Mouse (Mus musculus): ENCODE results near the gene Cdkn1c. TPM values are rescaled to one million over a fixed set of nuclear protein-coding genes. Genes with fewer than 3 reads are reported as not detected.

Gene Cdkn1c
- polyA plus RNA-seq (2021) = 0.06 TPM

DNA sequence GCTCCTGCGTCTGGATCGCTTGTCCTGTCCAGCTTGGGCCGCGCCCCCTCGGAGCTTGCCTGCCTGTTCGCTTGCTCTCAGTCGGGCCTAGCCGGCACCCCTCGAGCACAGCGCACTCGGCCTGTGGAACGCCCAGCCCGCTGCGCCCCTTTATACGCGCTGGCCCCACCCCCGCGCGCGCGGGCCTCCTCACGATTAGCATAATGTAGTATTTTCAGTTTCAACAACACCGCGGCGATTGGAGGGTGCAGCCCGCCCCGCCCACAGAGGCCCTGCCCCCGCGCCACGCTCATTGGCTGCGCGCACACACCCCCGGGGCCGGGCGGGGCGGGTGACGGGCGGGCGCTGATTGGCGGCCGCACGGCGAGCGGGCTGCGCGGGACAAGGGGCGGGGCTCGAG is at the start of gene Cdkn1c:
Cdkn1c (minus strand) TSS at position 177 of the 400 bp plus-strand sequence.
- ChIA-PET CTCF (interaction anchor here (0.9 kb wide), 1 partner anchor 9 kb away, joined by 3 read pairs; no protein-coding TSS in a partner anchor), POLR2A (no interaction called here)
- DNase-seq (ENCODE audit: low read depth, low spot score) (no peak), ATAC-seq (no peak)
- in situ Hi-C loops (cut with MboI; ENCODE audit: low pct_unique_long_range_greater_than_20kb) = loop anchor here (25.0 kb wide), 1 partner anchor 474 kb away; no protein-coding TSS in a partner anchor
- H3K27me3 ChIP-seq = no peaks in the 10 kb centered on the region
- TF ChIP-seq CTCF (IDR thresholded peaks at IDR 0.05) = no peak

DNA sequence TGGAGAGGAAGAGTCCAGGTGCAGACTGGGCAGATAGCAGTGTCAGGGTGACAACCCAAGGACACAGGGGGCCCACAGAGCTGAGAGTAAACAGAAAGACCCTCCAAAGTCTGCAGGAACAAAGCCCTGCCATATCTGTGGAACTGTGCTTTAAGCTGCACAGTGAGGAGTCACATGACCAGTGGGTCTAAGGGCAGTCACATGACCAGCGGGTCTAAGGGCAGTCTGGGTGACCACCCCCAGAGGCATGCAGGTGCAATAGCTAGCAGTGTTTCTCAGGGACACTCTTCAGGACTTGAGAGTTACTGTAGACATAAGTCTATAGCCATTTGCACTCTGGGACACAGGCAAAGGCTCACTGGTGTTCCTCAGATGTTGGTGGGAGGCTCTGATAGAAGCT is 48.7 kb upstream of the Cdkn1c start:
- no peak for TF ChIP-seq CTCF (IDR thresholded peaks at IDR 0.05)
- ATAC-seq = no peak
- in situ Hi-C loops (cut with MboI; ENCODE audit: low pct_unique_long_range_greater_than_20kb) = no loop called here
- H3K27me3 ChIP-seq = no peaks in the 10 kb centered on the region
- DNase-seq (ENCODE audit: low read depth, low spot score) = no peak
- ChIA-PET POLR2A (no interaction called here), CTCF (interaction anchor here (2.6 kb wide), 1 partner anchor 43 kb away, joined by 6 read pairs; no protein-coding TSS in a partner anchor)

DNA sequence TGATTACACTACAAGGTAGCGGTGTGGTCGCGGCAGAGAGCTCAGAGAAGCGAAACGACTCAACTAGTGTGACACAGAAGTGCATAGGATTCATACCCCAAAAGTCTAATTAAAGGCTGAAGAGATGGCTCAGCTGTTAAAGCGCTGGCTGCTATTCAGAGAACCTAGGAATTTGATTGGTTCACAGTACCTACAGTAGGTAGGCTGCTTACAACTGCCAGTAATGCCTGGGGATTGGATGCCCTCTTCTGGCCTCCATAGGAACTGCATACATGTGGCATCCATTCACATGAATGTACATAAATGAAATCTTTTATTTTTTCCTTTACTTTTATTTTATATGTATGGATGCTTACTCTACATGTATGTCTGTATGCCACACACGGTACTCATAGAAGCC is 45.8 kb upstream of the Cdkn1c start:
- TF ChIP-seq CTCF (IDR thresholded peaks at IDR 0.05) = peak; percentile 86
- ATAC-seq = no peak
- DNase-seq (ENCODE audit: low read depth, low spot score) = no peak
- ChIA-PET CTCF (interaction anchor here (1.1 to 1.8 kb wide), 5 partner anchors 12 to 355 kb away, joined by 3 to 10 read pairs (median 4); no protein-coding TSS in a partner anchor), POLR2A (no interaction called here)
- H3K27me3 ChIP-seq = peaks cover 9% of the 10 kb centered on the region
- in situ Hi-C loops (cut with MboI; ENCODE audit: low pct_unique_long_range_greater_than_20kb) = no loop called here

DNA sequence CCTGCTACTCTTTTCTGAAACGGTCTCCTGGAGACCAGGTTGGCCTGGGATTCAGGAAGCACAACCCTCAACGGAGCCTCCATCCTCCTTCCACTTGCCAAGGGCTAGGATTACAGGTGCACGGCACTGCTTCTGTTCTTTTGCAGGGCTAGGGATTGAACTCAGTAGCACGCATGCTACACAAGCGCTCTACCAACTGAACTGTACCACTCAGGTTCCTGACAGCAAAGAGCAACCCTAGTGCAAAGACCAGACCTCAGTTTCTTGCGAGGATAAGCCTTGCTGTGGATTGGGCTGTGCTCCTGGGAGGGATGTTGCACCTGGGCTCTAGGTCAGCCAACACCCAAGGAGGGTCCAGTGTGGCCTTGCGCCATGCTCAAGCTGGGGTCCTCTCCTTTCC is 45.4 kb upstream of the Cdkn1c start:
- CTCF ChIA-PET = interaction anchor here (0.9 to 1.8 kb wide), 6 partner anchors 12 to 358 kb away, joined by 3 to 10 read pairs (median 4); no protein-coding TSS in a partner anchor
- peaks cover 11% of the 10 kb centered on the region for H3K27me3 ChIP-seq
- DNase-seq (ENCODE audit: low read depth, low spot score) = no peak
- TF ChIP-seq CTCF (IDR thresholded peaks at IDR 0.05) = no peak
- ATAC-seq = no peak
- POLR2A ChIA-PET = no interaction called here
- in situ Hi-C loops (cut with MboI; ENCODE audit: low pct_unique_long_range_greater_than_20kb) = no loop called here

DNA sequence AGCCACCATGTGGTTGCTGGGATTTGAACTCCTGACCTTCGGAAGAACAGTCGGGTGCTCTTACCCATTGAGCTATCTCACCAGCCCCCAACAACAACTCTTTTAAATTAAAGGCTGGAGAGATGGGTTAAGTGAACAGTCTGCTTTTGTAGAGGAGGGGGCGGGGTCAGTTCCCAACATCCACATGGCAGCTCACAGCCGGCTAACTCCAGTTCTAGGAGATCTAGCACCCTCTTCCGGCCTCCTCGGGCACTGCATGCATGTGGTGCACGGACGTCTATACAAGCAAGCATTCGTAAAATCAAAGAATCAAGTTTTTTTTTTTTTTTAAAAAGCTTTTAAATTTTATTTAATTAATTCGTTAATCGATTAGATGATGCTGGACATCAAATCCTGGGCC is 45.0 kb upstream of the Cdkn1c start:
- ATAC-seq = no peak
- ChIA-PET CTCF (interaction anchor here (0.7 to 1.8 kb wide), 8 partner anchors 10 to 357 kb away, joined by 3 to 10 read pairs (median 4); no protein-coding TSS in a partner anchor), POLR2A (no interaction called here)
- in situ Hi-C loops (cut with MboI; ENCODE audit: low pct_unique_long_range_greater_than_20kb) = no loop called here
- no peak for DNase-seq (ENCODE audit: low read depth, low spot score)
- TF ChIP-seq CTCF (IDR thresholded peaks at IDR 0.05) = no peak
- peaks cover 11% of the 10 kb centered on the region for H3K27me3 ChIP-seq

DNA sequence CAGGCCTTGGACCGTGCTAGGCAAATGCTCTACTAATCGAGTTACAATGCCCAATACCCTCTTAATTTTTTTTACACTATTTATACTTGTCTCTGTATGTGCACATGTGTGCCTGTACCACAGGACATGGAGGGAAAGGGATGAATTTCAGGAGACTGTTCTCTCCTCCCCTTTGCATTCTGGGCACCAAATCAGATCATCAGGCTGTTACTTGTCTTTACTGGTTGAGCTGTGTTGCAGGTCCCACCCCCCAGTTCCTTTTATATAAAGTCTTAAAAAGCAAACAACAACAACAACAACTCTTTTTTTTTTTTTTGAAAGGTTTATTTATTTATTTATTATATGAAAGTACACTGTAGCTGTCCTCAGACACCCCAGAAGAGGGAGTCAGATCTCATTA is 44.6 kb upstream of the Cdkn1c start:
- POLR2A ChIA-PET = no interaction called here
- ATAC-seq (no peak), DNase-seq (ENCODE audit: low read depth, low spot score) (no peak)
- peaks cover 11% of the 10 kb centered on the region for H3K27me3 ChIP-seq
- no peak for TF ChIP-seq CTCF (IDR thresholded peaks at IDR 0.05)
- in situ Hi-C loops (cut with MboI; ENCODE audit: low pct_unique_long_range_greater_than_20kb) = no loop called here
- CTCF ChIA-PET = interaction anchor here (0.7 to 1.8 kb wide), 6 partner anchors 10 to 357 kb away, joined by 3 to 10 read pairs (median 4); no protein-coding TSS in a partner anchor

DNA sequence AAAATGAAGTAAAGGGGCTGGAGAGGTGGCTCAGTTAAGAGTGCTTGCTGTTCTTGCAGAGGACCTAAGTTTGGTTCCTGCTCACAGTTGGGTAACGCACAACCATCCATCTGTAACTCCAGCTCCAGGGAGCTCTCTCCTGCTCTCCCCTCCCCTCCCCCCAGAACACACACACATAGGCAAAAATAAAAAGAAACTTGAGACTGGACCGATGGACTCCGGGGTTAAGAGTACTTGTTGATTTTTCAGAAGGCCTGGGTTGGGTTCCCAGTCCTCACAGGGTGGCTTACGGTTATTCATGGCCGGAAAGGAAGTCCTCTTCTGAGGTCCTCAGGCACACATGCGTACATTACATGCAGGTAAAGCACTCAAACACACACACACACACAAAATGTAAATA is 43.1 kb upstream of the Cdkn1c start:
- TF ChIP-seq CTCF (IDR thresholded peaks at IDR 0.05) = no peak
- ChIA-PET CTCF (interaction anchor here (0.6 kb wide), 1 partner anchor 38 kb away, joined by 3 read pairs; no protein-coding TSS in a partner anchor), POLR2A (no interaction called here)
- in situ Hi-C loops (cut with MboI; ENCODE audit: low pct_unique_long_range_greater_than_20kb) = no loop called here
- peaks cover 11% of the 10 kb centered on the region for H3K27me3 ChIP-seq
- no peak for ATAC-seq
- no peak for DNase-seq (ENCODE audit: low read depth, low spot score)

DNA sequence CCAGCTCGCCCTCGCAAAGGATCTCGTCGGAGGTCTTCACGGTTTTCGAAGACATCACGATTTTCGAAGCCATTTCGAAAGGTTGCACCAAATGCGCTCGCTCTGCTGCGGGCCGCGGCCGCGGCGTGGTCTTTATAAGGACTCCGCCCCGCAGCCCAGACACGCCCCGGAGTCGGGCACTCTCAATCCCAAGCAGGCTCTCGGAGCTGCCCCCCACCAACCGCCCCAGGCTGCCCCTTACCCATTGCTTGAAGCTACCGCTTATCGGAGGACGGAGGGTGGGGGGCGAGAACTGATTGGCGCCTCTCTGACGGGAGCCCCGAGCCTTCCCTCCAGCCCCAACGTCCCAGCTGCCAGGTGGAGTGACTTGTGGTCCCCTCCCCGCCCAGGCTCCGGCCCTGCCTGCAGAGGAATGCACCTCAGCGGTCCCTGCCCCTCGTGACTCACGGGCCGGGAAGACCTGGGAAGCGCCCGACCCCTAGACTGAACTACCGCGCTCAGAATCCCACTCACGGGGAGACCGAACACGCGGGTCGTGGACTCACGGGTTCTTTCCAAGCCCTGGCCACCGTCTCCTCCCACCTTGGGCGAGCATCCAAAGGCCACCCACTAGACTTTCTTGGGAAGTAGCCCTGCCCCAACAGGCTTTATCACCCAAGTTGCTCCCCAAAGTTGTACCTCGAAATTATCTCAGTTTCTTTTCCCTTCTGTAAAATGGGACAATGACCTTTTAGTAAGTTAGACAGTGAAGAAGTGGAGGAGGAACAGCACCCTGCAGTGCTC is 41.8 kb upstream of the Cdkn1c start, which contains the start of gene Phlda2:
Phlda2 (minus strand) TSS at position 733 of the 783 bp plus-strand sequence.
- ATAC-seq = peak; percentile 13
- ChIA-PET CTCF (interaction anchor here (1.1 kb wide), 1 partner anchor 10 kb away, joined by 3 read pairs; no protein-coding TSS in a partner anchor), POLR2A (interaction anchor here (0.6 kb wide), 1 partner anchor 126 kb away, joined by 7 read pairs; no protein-coding TSS in a partner anchor)
- no peak for DNase-seq (ENCODE audit: low read depth, low spot score)
- no peak for TF ChIP-seq CTCF (IDR thresholded peaks at IDR 0.05)
- peaks cover 11% of the 10 kb centered on the region for H3K27me3 ChIP-seq
- in situ Hi-C loops (cut with MboI; ENCODE audit: low pct_unique_long_range_greater_than_20kb) = no loop called here

DNA sequence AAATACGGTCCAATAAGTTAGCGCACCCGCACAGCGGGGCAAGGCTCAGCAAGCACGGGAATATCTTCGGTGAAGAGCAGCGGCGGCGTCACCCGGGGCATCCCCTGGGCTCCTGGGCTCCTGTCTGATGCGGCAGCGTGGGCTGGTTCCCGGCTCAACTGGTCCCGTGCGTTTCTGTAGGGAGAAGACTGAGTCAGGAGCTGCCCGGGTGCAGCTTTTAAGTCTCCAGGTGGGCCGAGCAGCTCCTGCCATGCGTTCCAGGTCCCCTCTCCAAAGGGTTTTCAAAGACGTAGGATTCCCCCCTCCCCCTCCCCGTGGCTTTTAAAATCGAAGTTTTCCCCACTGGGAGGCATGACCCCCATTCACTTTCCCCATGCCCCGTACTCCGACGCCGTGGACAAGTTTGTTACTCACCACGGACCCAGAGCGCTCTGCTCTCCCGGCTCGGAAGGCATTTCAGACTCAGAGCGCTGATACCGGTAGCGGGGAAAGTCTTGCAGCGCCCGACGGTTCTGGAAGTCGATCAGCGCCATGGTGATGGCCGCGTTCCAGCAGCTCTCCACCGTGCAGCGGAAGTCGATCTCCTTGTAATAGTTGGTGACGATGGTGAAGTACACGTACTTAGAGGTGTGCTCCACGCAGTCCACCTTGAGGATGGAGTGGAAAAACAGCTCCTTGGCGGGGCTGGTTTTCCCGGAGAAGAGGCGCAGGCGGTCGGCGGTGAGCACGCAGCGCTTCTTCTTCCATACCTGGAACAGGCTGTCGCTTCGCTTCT is 41.0 kb upstream of the Cdkn1c start:
- CTCF ChIA-PET = interaction anchor here (1.1 kb wide), 1 partner anchor 9 kb away, joined by 3 read pairs; no protein-coding TSS in a partner anchor
- ATAC-seq = no peak
- in situ Hi-C loops (cut with MboI; ENCODE audit: low pct_unique_long_range_greater_than_20kb) = no loop called here
- no peak for DNase-seq (ENCODE audit: low read depth, low spot score)
- peaks cover 11% of the 10 kb centered on the region for H3K27me3 ChIP-seq
- POLR2A ChIA-PET = interaction anchor here (0.6 kb wide), 1 partner anchor 125 kb away, joined by 7 read pairs; no protein-coding TSS in a partner anchor
- no peak for TF ChIP-seq CTCF (IDR thresholded peaks at IDR 0.05)

DNA sequence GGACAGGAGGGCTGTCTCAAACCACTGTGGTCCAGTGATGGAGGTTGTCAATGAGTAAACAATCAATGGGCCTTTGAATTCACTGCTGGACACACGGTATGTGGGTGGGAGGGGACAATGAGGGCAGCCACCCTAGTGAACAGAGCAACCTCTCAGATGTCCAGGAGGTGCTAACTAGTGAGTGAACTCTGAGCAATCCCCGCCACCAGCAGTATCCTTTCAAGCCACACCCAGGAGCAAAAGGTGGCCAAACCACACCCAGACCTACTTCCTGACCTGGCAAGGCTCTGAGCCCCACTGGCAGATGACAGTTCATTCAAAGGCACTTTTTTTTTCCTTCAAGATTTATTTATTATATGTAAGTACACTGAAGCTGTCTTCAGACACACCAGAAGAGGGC is 40.1 kb upstream of the Cdkn1c start:
- in situ Hi-C loops (cut with MboI; ENCODE audit: low pct_unique_long_range_greater_than_20kb) = no loop called here
- DNase-seq (ENCODE audit: low read depth, low spot score) = no peak
- no peak for TF ChIP-seq CTCF (IDR thresholded peaks at IDR 0.05)
- peaks cover 11% of the 10 kb centered on the region for H3K27me3 ChIP-seq
- no peak for ATAC-seq
- ChIA-PET POLR2A (no interaction called here), CTCF (no interaction called here)

All from Patski (cell line).